Mouse (Mus musculus): ENCODE data around the gene Ccdc60. TPM values are rescaled to one million over a fixed set of nuclear protein-coding genes. Genes with fewer than 3 reads are reported as not detected.

The Ccdc60 gene
- 2.2 and 2.6 TPM in 2 replicates for polyA plus RNA-seq (2015; fragmentation: Nextera tagmentation; extraction: Ambion mirVana)

GRCm38 (mm10) chr5:116288849-116289570 is at the start of gene Ccdc60:
TSS of gene Ccdc60 (minus strand) at chr5:116288985.
- Histone ChIP-seq H3K4me2 (ENCODE audit: low read length) (peak within 1 kb of the TSS; percentile 40), H3K4me1 (ENCODE audit: control insufficient read depth, insufficient read depth, low read depth, low read length) (peaks cover 21% of the 10 kb centered on the region), H3K27ac (ENCODE audit: low read depth, low read length) (no peak within 1 kb of the TSS), H3K9ac (ENCODE audit: low read depth, low read length) (peak within 1 kb of the TSS; percentile 37), H3K36me3 (ENCODE audit: control insufficient read depth, insufficient read depth, low read length) (no peaks in the 10 kb centered on the region), H3K4me3 (ENCODE audit: low read length) (peak within 1 kb of the TSS; percentile 7; the same call in 1 of the 2 replicates), H3K9me3 (ENCODE audit: control insufficient read depth, low read length) (no peaks in the 10 kb centered on the region), H3K27me3 (replicated peaks; ENCODE audit: control insufficient read depth, insufficient read depth, low read length) (no peaks in the 10 kb centered on the region)
- WGBS = 6% methylated on average over 28 of the region's 28 CpGs
- peak; percentile 74 for ATAC-seq

GRCm38 (mm10) chr5:116336191-116336590 is 47.4 kb upstream of the Ccdc60 start:
- no peak overlapping the region for H3K9ac ChIP-seq (ENCODE audit: low read depth, low read length)
- H3K4me3 ChIP-seq (ENCODE audit: low read length) = no peak overlapping the region
- H3K36me3 ChIP-seq (ENCODE audit: control insufficient read depth, insufficient read depth, low read length) = no peaks in the 10 kb centered on the region
- H3K27me3 ChIP-seq (replicated peaks; ENCODE audit: control insufficient read depth, insufficient read depth, low read length) = no peaks in the 10 kb centered on the region
- no peak for ATAC-seq
- H3K9me3 ChIP-seq (ENCODE audit: control insufficient read depth, low read length) = no peaks in the 10 kb centered on the region; the same call in 1 of the 2 replicates
- H3K4me1 ChIP-seq (ENCODE audit: control insufficient read depth, insufficient read depth, low read depth, low read length) = peaks cover 7% of the 10 kb centered on the region; the same call in 1 of the 2 replicates
- H3K27ac ChIP-seq (ENCODE audit: low read depth, low read length) = no peak overlapping the region
- H3K4me2 ChIP-seq (ENCODE audit: low read length) = no peak overlapping the region

GRCm38 (mm10) chr5:116328911-116329310 is 40.1 kb upstream of the Ccdc60 start:
- no peak overlapping the region for H3K27ac ChIP-seq (ENCODE audit: low read depth, low read length)
- peaks cover 7% of the 10 kb centered on the region for H3K9me3 ChIP-seq (ENCODE audit: control insufficient read depth, low read length)
- no peaks in the 10 kb centered on the region for H3K36me3 ChIP-seq (ENCODE audit: control insufficient read depth, insufficient read depth, low read length)
- 0 out of 2 replicates have a peak, but pooled peaks cover 5% of the 10 kb centered on the region for H3K27me3 ChIP-seq (replicated peaks; ENCODE audit: control insufficient read depth, insufficient read depth, low read length)
- H3K4me3 ChIP-seq (ENCODE audit: low read length) = no peak overlapping the region
- 92% methylated on average over 4 of the region's 4 CpGs for WGBS
- H3K4me1 ChIP-seq (ENCODE audit: control insufficient read depth, insufficient read depth, low read depth, low read length) = peaks cover 4% of the 10 kb centered on the region; the same call in 1 of the 2 replicates
- no peak for ATAC-seq
- H3K4me2 ChIP-seq (ENCODE audit: low read length) = no peak overlapping the region
- no peak overlapping the region for H3K9ac ChIP-seq (ENCODE audit: low read depth, low read length)

GRCm38 (mm10) chr5:116323401-116323800 is 34.6 kb upstream of the Ccdc60 start:
- no peak overlapping the region for H3K4me2 ChIP-seq (ENCODE audit: low read length)
- WGBS = 17% methylated on average over 5 of the region's 5 CpGs

GRCm38 (mm10) chr5:116322365-116323027 is 33.7 kb upstream of the Ccdc60 start:
- Histone ChIP-seq H3K4me2 (ENCODE audit: low read length) (peak overlapping the region; percentile 45), H3K4me1 (ENCODE audit: control insufficient read depth, insufficient read depth, low read depth, low read length) (peaks cover 15% of the 10 kb centered on the region), H3K27me3 (replicated peaks; ENCODE audit: control insufficient read depth, insufficient read depth, low read length) (0 out of 2 replicates have a peak, but pooled peaks cover 5% of the 10 kb centered on the region), H3K9me3 (ENCODE audit: control insufficient read depth, low read length) (peaks cover 7% of the 10 kb centered on the region), H3K4me3 (ENCODE audit: low read length) (peak overlapping the region; percentile 1; the same call in 1 of the 2 replicates), H3K27ac (ENCODE audit: low read depth, low read length) (peak overlapping the region; percentile 75), H3K36me3 (ENCODE audit: control insufficient read depth, insufficient read depth, low read length) (no peaks in the 10 kb centered on the region), H3K9ac (ENCODE audit: low read depth, low read length) (peak overlapping the region; percentile 41; the same call in 1 of the 2 replicates)
- 15% methylated on average over 15 of the region's 15 CpGs for WGBS
- ATAC-seq = peak; percentile 88

More at GRCm38 (mm10) chr5:116323401-116323800, 34.6 kb upstream of the Ccdc60 start:
- ATAC-seq = no peak
- Histone ChIP-seq H3K36me3 (ENCODE audit: control insufficient read depth, insufficient read depth, low read length) (no peaks in the 10 kb centered on the region), H3K4me1 (ENCODE audit: control insufficient read depth, insufficient read depth, low read depth, low read length) (peaks cover 15% of the 10 kb centered on the region), H3K27ac (ENCODE audit: low read depth, low read length) (no peak overlapping the region), H3K9me3 (ENCODE audit: control insufficient read depth, low read length) (peaks cover 7% of the 10 kb centered on the region), H3K4me3 (ENCODE audit: low read length) (no peak overlapping the region), H3K27me3 (replicated peaks; ENCODE audit: control insufficient read depth, insufficient read depth, low read length) (0 out of 2 replicates have a peak, but pooled peaks cover 5% of the 10 kb centered on the region), H3K9ac (ENCODE audit: low read depth, low read length) (no peak overlapping the region)

GRCm38 (mm10) chr5:116313711-116314110 is 24.9 kb upstream of the Ccdc60 start:
- no peak for ATAC-seq
- Histone ChIP-seq H3K4me1 (ENCODE audit: control insufficient read depth, insufficient read depth, low read depth, low read length) (peaks cover 16% of the 10 kb centered on the region), H3K27me3 (replicated peaks; ENCODE audit: control insufficient read depth, insufficient read depth, low read length) (no peaks in the 10 kb centered on the region; the same call in 1 of the 2 replicates), H3K4me3 (ENCODE audit: low read length) (no peak overlapping the region), H3K4me2 (ENCODE audit: low read length) (no peak overlapping the region), H3K36me3 (ENCODE audit: control insufficient read depth, insufficient read depth, low read length) (no peaks in the 10 kb centered on the region), H3K9me3 (ENCODE audit: control insufficient read depth, low read length) (no peaks in the 10 kb centered on the region), H3K27ac (ENCODE audit: low read depth, low read length) (no peak overlapping the region), H3K9ac (ENCODE audit: low read depth, low read length) (no peak overlapping the region)
- 67% methylated on average over 8 of the region's 8 CpGs for WGBS

GRCm38 (mm10) chr5:116312111-116312737 is 23.4 kb upstream of the Ccdc60 start:
- no peaks in the 10 kb centered on the region for H3K9me3 ChIP-seq (ENCODE audit: control insufficient read depth, low read length)
- WGBS = 17% methylated on average over 15 of the region's 15 CpGs
- peak overlapping the region; percentile 62 for H3K27ac ChIP-seq (ENCODE audit: low read depth, low read length)
- H3K27me3 ChIP-seq (replicated peaks; ENCODE audit: control insufficient read depth, insufficient read depth, low read length) = no peaks in the 10 kb centered on the region; the same call in 1 of the 2 replicates
- ATAC-seq = peak; percentile 64; the same call in 1 of the 2 replicates
- H3K4me3 ChIP-seq (ENCODE audit: low read length) = peak overlapping the region; percentile 15; the same call in 1 of the 2 replicates
- H3K4me2 ChIP-seq (ENCODE audit: low read length) = peak overlapping the region; percentile 50
- no peaks in the 10 kb centered on the region for H3K36me3 ChIP-seq (ENCODE audit: control insufficient read depth, insufficient read depth, low read length)
- peak overlapping the region; percentile 32; the same call in 1 of the 2 replicates for H3K9ac ChIP-seq (ENCODE audit: low read depth, low read length)
- peaks cover 16% of the 10 kb centered on the region for H3K4me1 ChIP-seq (ENCODE audit: control insufficient read depth, insufficient read depth, low read depth, low read length)

GRCm38 (mm10) chr5:116311636-116312035 is 22.9 kb upstream of the Ccdc60 start:
- 0 out of 2 replicates have a peak, but pooled peaks cover 4% of the 10 kb centered on the region for H3K9me3 ChIP-seq (ENCODE audit: control insufficient read depth, low read length)
- ATAC-seq = no peak
- no peaks in the 10 kb centered on the region for H3K36me3 ChIP-seq (ENCODE audit: control insufficient read depth, insufficient read depth, low read length)
- H3K4me2 ChIP-seq (ENCODE audit: low read length) = no peak overlapping the region
- H3K9ac ChIP-seq (ENCODE audit: low read depth, low read length) = no peak overlapping the region
- H3K27me3 ChIP-seq (replicated peaks; ENCODE audit: control insufficient read depth, insufficient read depth, low read length) = no peaks in the 10 kb centered on the region
- no peak overlapping the region for H3K4me3 ChIP-seq (ENCODE audit: low read length)
- peak overlapping the region; percentile 46; the same call in 1 of the 2 replicates for H3K27ac ChIP-seq (ENCODE audit: low read depth, low read length)
- H3K4me1 ChIP-seq (ENCODE audit: control insufficient read depth, insufficient read depth, low read depth, low read length) = peaks cover 16% of the 10 kb centered on the region
- 96% methylated on average over 6 of the region's 6 CpGs for WGBS

All from hindbrain, embryonic 16.5 days (tissue).